Mouse (Mus musculus) liver, embryonic 15.5 days (tissue): ENCODE results near the gene Ssc4d. TPM values are rescaled to one million over a fixed set of nuclear protein-coding genes. Genes with fewer than 3 reads are reported as not detected.

Experiments
- ATAC-seq: fragments of 200-750 bp; cut with Nextera tagmentation; 2 replicates; pipeline ENCODE4 v1.8.0; 2017; ENCODE audit warnings: moderate number of reproducible peaks, mild to moderate bottlenecking, moderate library complexity; ENCODE audit not compliant: insufficient read depth
- H3K27ac ChIP-seq: fragments of 300-500 bp; sonication (generic); replicated peaks from 2 replicates; pipeline ENCODE4 v1.5.1; 2015; ENCODE audit warnings: mild to moderate bottlenecking, inconsistent platforms
- H3K27me3 ChIP-seq: fragments of 300-500 bp; sonication (generic); 2 replicates; pipeline ENCODE4 v1.6.1; 2015; ENCODE audit warnings: mild to moderate bottlenecking, inconsistent platforms
- H3K36me3 ChIP-seq: fragments of 300-500 bp; sonication (generic); replicated peaks from 2 replicates; pipeline ENCODE4 v1.6.1; 2015; ENCODE audit warnings: moderate library complexity, mild to moderate bottlenecking, inconsistent platforms
- H3K4me1 ChIP-seq: fragments of 300-500 bp; sonication (generic); replicated peaks from 2 replicates; pipeline ENCODE4 v1.6.1; 2015; ENCODE audit warnings: inconsistent platforms
- H3K4me2 ChIP-seq: fragments of 300-500 bp; sonication (generic); 2 replicates; pipeline ENCODE4 v1.6.1; 2015; ENCODE audit warnings: moderate library complexity, mild to moderate bottlenecking, inconsistent platforms
- H3K4me3 ChIP-seq: fragments of 300-500 bp; sonication (generic); replicated peaks from 2 replicates; pipeline ENCODE4 v1.5.1; 2015; ENCODE audit warnings: mild to moderate bottlenecking, inconsistent platforms
- H3K9ac ChIP-seq: fragments of 300-500 bp; sonication (generic); 2 replicates; pipeline ENCODE4 v1.6.1; 2015; ENCODE audit warnings: moderate library complexity, mild to moderate bottlenecking, inconsistent platforms
- H3K9me3 ChIP-seq: fragments of 300-500 bp; sonication (generic); replicated peaks from 2 replicates; pipeline ENCODE4 v1.6.1; 2016; ENCODE audit warnings: inconsistent platforms
- WGBS: fragments of 180-500 bp; shearing (Covaris S2); methylation state at CpG from one replicate; pipeline ENCODE4 v1.1.7; 2015; ENCODE audit warnings: mixed read lengths; ENCODE audit not compliant: insufficient replicate concordance; 5-methylcytosine and 5-hydroxymethylcytosine counted together
- polyA plus RNA-seq: library from polyadenylated mRNA; unstranded; fragments of >200 nt; fragmentation: Nextera tagmentation; extraction: Ambion mirVana; gene quantifications from 2 replicates; pipeline ENCODE4 v1.2.1, GENCODE M21; 2015

The Ssc4d gene
- polyA plus RNA-seq, 1 experiment from 2014 or later = 1.8 TPM

GRCm38 (mm10) chr5:135940587-135940986 is 33.7 kb downstream of the Ssc4d start:
- Histone ChIP-seq H3K27ac (no peak overlapping the region), H3K36me3 (no peaks in the 10 kb centered on the region), H3K9me3 (no peaks in the 10 kb centered on the region), H3K4me2 (no peak overlapping the region), H3K9ac (no peak overlapping the region), H3K27me3 (no peaks in the 10 kb centered on the region), H3K4me3 (no peak overlapping the region), H3K4me1 (peaks cover 7% of the 10 kb centered on the region; the same call in 1 of the 2 replicates)
- peak; percentile 35 for ATAC-seq
- 56% methylated on average over 5 of the region's 5 CpGs for WGBS

- Histone ChIP-seq H3K9me3 (no peaks in the 10 kb centered on the region), H3K4me2 (peak overlapping the region; percentile 90), H3K27ac (peak overlapping the region; percentile 98), H3K9ac (no peak overlapping the region), H3K36me3 (peaks cover 12% of the 10 kb centered on the region), H3K27me3 (no peaks in the 10 kb centered on the region), H3K4me1 (peaks cover 32% of the 10 kb centered on the region), H3K4me3 (peak overlapping the region; percentile 97; the same call in 1 of the 2 replicates)
- 68% methylated on average over 6 of the region's 6 CpGs for WGBS
- no peak for ATAC-seq
Measured at GRCm38 (mm10) chr5:135935641-135936190, 38.6 kb downstream of the Ssc4d start.

- 46% methylated on average over 7 of the region's 7 CpGs for WGBS
- no peaks in the 10 kb centered on the region for H3K27me3 ChIP-seq
- H3K9me3 ChIP-seq = no peaks in the 10 kb centered on the region
- H3K4me1 ChIP-seq = peaks cover 29% of the 10 kb centered on the region
- ATAC-seq = peak; percentile 5
- peak overlapping the region; percentile 98 for H3K27ac ChIP-seq
- peak overlapping the region; percentile 97 for H3K4me3 ChIP-seq
- H3K9ac ChIP-seq = peak overlapping the region; percentile 87
- peaks cover 18% of the 10 kb centered on the region for H3K36me3 ChIP-seq
- peak overlapping the region; percentile 90 for H3K4me2 ChIP-seq
Measured at GRCm38 (mm10) chr5:135935176-135935523, 39.2 kb downstream of the Ssc4d start.

- ATAC-seq = peak; percentile 91
- Histone ChIP-seq H3K4me1 (peaks cover 32% of the 10 kb centered on the region), H3K27ac (peak within 1 kb of the TSS; percentile 98), H3K4me3 (peak within 1 kb of the TSS; percentile 97), H3K27me3 (no peaks in the 10 kb centered on the region), H3K9ac (peak within 1 kb of the TSS; percentile 87), H3K9me3 (no peaks in the 10 kb centered on the region), H3K4me2 (peak within 1 kb of the TSS; percentile 90), H3K36me3 (peaks cover 23% of the 10 kb centered on the region)
- WGBS = under 1% methylated on average over 48 of the region's 48 CpGs
Measured at GRCm38 (mm10) chr5:135934481-135935175, 39.7 kb downstream of the Ssc4d start, which contains the start of gene Ywhag. Gene Ywhag (minus strand): TSS chr5:135934616.

- Histone ChIP-seq H3K27me3 (no peaks in the 10 kb centered on the region), H3K9me3 (no peaks in the 10 kb centered on the region), H3K4me2 (peak overlapping the region; percentile 90), H3K4me3 (peak overlapping the region; percentile 97), H3K9ac (peak overlapping the region; percentile 87), H3K36me3 (peaks cover 30% of the 10 kb centered on the region), H3K4me1 (peaks cover 36% of the 10 kb centered on the region), H3K27ac (peak overlapping the region; percentile 98)
- 1% methylated on average over 34 of the region's 35 CpGs for WGBS
- ATAC-seq = peak; percentile 70
Measured at GRCm38 (mm10) chr5:135933900-135934441, 40.4 kb downstream of the Ssc4d start.

GRCm38 (mm10) chr5:135933222-135933899 is 41.0 kb downstream of the Ssc4d start:
- Histone ChIP-seq H3K4me1 (peaks cover 36% of the 10 kb centered on the region), H3K9me3 (no peaks in the 10 kb centered on the region), H3K27me3 (no peaks in the 10 kb centered on the region), H3K4me3 (peak overlapping the region; percentile 97), H3K27ac (peak overlapping the region; percentile 98), H3K36me3 (peaks cover 34% of the 10 kb centered on the region), H3K4me2 (peak overlapping the region; percentile 90), H3K9ac (peak overlapping the region; percentile 87)
- WGBS = 9% methylated on average over 12 of the region's 12 CpGs
- ATAC-seq = no peak

- Histone ChIP-seq H3K9me3 (no peaks in the 10 kb centered on the region), H3K9ac (no peak overlapping the region), H3K4me1 (peaks cover 38% of the 10 kb centered on the region), H3K36me3 (peaks cover 44% of the 10 kb centered on the region), H3K27me3 (no peaks in the 10 kb centered on the region), H3K4me3 (no peak overlapping the region), H3K27ac (no peak overlapping the region), H3K4me2 (peak overlapping the region; percentile 13; the same call in 1 of the 2 replicates)
- no peak for ATAC-seq
- 75% methylated on average over 2 of the region's 2 CpGs for WGBS
Measured at GRCm38 (mm10) chr5:135932359-135932758, 42.0 kb downstream of the Ssc4d start.

- 81% methylated on average over 9 of the region's 9 CpGs for WGBS
- peaks cover 53% of the 10 kb centered on the region for H3K36me3 ChIP-seq
- H3K4me3 ChIP-seq = no peak overlapping the region
- H3K9me3 ChIP-seq = no peaks in the 10 kb centered on the region
- no peak overlapping the region for H3K27ac ChIP-seq
- no peak overlapping the region for H3K4me2 ChIP-seq
- no peaks in the 10 kb centered on the region for H3K27me3 ChIP-seq
- H3K4me1 ChIP-seq = peaks cover 42% of the 10 kb centered on the region
- ATAC-seq = no peak
- H3K9ac ChIP-seq = no peak overlapping the region
Measured at GRCm38 (mm10) chr5:135931526-135931925, 42.8 kb downstream of the Ssc4d start.

- H3K27ac ChIP-seq = no peak overlapping the region
- H3K9ac ChIP-seq = no peak overlapping the region
- 73% methylated on average over 6 of the region's 6 CpGs for WGBS
- H3K9me3 ChIP-seq = no peaks in the 10 kb centered on the region
- peaks cover 67% of the 10 kb centered on the region for H3K36me3 ChIP-seq
- H3K4me1 ChIP-seq = peaks cover 31% of the 10 kb centered on the region
- H3K4me2 ChIP-seq = no peak overlapping the region
- H3K27me3 ChIP-seq = no peaks in the 10 kb centered on the region
- no peak overlapping the region for H3K4me3 ChIP-seq
- ATAC-seq = no peak
Measured at GRCm38 (mm10) chr5:135929685-135930424, 44.5 kb downstream of the Ssc4d start.

- Histone ChIP-seq H3K4me2 (no peak overlapping the region), H3K27ac (no peak overlapping the region), H3K4me3 (no peak overlapping the region), H3K27me3 (no peaks in the 10 kb centered on the region), H3K9me3 (no peaks in the 10 kb centered on the region), H3K9ac (no peak overlapping the region), H3K4me1 (peaks cover 6% of the 10 kb centered on the region; the same call in 1 of the 2 replicates), H3K36me3 (peaks cover 92% of the 10 kb centered on the region)
- 83% methylated on average over 7 of the region's 7 CpGs for WGBS
- no peak for ATAC-seq
Measured at GRCm38 (mm10) chr5:135923901-135924300, 50.4 kb downstream of the Ssc4d start.
